Mouse (Mus musculus): ENCODE results near the gene Ang. TPM values are rescaled to one million over a fixed set of nuclear protein-coding genes. Genes with fewer than 3 reads are reported as not detected.

Ang gene
- 1 to 10 TPM; 5.5 to 5.8 TPM for total RNA-seq (2021)
- long read RNA-seq, experiment 1, partial matches to known transcripts, result 0 of 2 reads
- long read RNA-seq, experiment 1, other reads (novel, unspliced or antisense), result 1 of 2 reads
- long read RNA-seq, experiment 2, partial matches to known transcripts, result 0 of 2 reads
- long read RNA-seq, experiment 2, other reads (novel, unspliced or antisense), result 0 of 2 reads

GRCm38 (mm10) chr14:51090921-51091900 lies at the start of gene Ang, which contains the start of gene Rnase4:
Ang (plus strand) TSS chr14:51091150.
Rnase4 (plus strand) TSS chr14:51091077.
- peak; percentile 31 to 44 for DNase-seq

GRCm38 (mm10) chr14:51041769-51042168 lies 49.2 kb upstream of the Ang start, which contains the start of gene Rnase9:
Rnase9 (minus strand) TSS chr14:51041869.
- no peak for DNase-seq

- no peak for DNase-seq
These were observed 43.1 kb upstream of the Ang start for GRCm38 (mm10) chr14:51047846-51048245.

DNA sequence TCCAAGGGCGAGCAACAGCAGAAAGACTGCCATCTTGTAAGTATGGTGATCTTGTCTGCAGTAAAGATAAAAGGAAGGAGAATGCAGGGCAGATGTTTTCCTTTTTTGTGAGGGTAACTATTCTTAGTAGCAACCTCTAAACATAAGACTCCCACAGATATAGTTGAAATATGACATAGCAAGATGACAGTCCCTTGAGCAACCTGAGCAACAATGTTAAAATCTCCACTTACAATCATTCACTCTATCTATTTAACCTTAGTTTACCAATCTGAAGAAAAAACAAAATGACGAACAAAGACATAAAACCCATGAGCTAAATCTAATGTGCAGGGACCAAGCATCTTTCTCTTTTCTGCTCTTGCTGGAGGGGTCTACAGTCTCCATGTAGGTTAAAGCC lies 40.9 kb upstream of the Ang start, which contains the start of gene Rnase11:
Rnase11 (minus strand) TSS at position 101 of the 400 bp plus-strand sequence.
- DNase-seq, result no peak

GRCm38 (mm10) chr14:51051941-51052340 lies 39.0 kb upstream of the Ang start:
- no peak for DNase-seq

DNA sequence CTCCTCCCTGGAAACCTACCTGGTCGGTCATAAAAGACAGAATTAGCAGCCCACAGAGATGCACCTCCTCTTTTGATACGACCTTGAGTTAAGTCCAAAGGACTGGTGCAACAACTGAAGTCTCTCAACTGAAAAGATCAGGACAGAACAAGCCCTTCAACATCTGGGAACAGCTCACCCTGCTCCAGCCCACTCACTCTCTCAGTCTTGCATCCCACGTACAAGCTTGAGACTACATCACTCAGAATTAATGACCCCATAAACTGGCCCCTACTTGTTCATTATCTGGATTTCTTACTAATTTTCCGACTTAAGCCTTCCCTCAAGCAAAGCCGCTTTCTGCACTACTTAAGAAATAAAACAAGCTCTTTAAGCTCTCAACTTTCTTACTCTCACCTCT lies 37.8 kb upstream of the Ang start:
- DNase-seq, result no peak

- DNase-seq, result no peak
These were observed 36.4 kb upstream of the Ang start for GRCm38 (mm10) chr14:51054243-51055237.

GRCm38 (mm10) chr14:51057401-51057831 lies 33.5 kb upstream of the Ang start, which contains the start of gene Rnase12:
Rnase12 (minus strand) TSS chr14:51057661.
- no peak for DNase-seq

DNA sequence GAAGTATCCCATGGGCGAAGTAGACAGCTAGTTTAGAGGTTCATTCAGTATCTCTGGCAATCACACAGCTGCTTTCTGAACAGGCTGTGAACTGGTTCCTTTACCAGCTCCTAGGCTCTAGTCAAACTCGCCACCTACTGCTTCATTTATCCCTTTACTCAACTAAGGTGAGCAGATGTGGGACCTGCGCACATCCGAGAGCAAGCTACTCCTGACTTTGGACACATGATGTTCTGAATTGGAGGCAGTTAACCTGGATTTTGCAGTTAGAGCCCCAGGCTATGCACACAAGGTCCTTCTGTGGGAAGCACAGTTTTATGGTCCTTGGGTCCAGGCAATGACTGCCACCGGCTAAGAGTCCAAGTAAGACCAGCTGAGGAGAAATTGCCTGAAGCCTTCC lies 30.2 kb upstream of the Ang start:
- DNase-seq, result no peak

GRCm38 (mm10) chr14:51068956-51069355 lies 22.0 kb upstream of the Ang start:
- DNase-seq, result no peak

- peak; percentile 35 to 57 for DNase-seq
These were observed 21.3 kb upstream of the Ang start for GRCm38 (mm10) chr14:51069617-51070016.

DNA sequence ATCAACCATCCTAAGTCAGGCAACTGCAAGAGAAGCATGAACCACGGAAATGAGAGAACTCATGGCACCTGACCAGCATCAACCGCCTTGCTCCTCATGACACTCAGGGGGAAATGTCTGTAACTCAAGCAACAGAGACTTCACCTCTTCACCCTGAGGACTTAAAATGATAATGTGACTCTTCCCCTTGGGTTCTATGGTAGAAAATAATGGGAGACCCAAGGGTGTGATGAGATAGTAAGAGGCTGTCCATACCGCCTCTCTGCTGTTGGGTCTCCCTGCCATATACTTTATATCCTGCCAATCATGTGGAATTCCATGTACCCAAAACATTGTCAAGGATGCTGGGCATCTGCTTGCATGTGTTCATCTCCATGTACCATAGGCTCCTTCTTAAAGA lies 16.6 kb upstream of the Ang start, which contains the start of gene Olfr750:
Olfr750 (minus strand) TSS at position 101 of the 400 bp plus-strand sequence.
- no peak for DNase-seq

GRCm38 (mm10) chr14:51079180-51079579 lies 11.8 kb upstream of the Ang start:
- DNase-seq, result no peak

DNA sequence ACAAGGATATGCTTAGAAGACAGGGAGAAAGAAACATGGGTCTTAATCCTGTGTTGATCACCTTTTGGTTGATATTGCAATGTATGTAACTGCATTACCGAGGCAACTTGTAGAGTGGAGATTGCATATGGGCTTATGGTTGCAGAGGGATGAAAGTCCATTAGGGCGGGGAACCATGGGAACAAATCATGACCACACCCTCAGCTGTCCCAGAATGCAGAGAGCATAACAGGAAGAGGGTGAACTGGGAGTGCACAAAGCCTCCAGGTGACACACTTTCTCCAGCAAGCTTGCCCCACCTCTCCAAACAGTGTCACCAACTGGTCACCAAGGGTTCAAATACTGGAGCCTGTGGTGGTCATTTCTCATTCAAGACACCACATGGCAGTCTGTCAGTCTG lies 9.9 kb upstream of the Ang start:
- no peak for DNase-seq

DNA sequence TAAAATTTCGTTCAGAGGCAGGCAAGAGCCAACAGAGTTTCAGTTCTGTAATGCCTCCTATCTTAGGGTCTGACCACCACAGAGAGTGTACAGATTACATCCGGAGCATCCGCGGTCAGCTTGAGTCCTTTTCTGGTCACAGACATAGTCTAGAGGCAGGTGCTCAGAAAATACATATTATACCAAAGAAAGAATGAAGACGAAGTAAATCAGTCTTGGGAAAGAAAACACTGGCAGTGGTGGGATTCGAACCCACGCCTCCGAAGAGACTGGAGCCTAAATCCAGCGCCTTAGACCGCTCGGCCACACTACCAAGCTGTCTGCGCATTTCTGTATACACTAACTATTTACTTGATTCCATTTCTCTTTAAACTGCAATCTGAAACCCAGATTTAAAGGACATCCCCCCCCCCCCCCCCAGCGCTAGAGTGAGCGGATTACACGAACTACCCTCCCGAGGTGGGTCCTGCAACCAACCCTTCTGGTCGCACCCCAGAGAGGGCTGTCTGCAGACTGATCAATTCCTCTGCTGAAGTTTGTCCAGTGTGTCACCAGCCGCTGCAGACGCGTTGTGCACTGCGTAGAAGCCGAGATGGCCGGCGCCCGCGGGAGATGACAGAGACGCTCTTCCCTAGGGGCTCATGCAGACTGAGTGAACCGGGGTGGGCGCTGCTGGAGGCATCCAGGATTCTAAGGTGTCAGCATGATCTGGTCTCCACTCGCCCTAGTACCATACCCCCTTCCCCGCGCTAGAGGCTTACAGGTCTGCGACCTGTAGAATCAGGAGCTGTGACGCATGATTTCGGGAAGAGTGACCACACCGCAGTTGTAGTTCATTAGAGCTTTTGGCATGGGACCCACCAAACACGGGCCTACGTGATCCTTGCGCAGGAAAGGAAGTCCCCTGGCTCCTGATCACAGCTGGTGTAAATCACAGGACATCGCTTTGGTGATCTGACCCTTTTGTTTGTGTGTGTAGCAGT lies 8.1 kb upstream of the Ang start:
- peak; percentile 73 to 79 for DNase-seq

DNA sequence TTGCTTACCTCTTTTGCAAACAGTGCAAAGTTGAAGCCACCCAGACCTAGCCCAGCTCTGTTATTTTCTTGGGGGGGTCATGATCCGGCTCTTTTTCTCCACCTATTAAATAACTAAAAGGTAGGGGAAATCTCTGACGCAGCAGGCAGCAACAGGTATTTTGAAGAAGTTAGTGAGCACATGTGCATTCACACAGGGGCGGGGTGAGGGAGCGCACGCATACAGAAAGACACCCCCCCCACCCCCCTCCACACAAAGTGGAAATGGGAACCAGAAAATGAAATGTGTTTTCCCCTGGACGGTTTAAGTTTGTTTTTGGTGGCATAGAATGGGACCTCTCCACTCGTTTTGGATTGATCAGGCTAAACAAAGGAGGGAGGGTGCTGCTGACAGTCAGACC lies 7.1 kb upstream of the Ang start:
- DNase-seq, result no peak

DNA sequence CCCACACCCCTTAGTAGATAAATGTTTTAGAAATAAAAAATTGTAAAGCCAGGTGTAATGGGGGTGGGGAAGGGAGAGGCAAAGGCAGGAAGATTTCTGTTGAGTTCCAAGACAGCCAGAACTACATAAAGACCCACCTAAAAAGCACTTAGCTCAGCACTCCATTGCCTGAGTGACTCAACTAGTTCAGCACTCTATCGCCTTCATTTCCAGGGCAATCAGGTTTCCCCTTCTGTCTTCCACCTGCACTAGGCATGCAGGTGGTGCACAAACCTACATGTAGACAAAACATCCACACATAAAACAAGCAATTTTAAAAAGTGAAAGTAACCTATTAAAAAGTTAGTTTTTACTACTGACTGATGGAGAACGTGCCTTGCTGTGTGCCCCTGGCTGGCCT lies 5.9 kb upstream of the Ang start:
- no peak for DNase-seq

- no peak for DNase-seq
These were observed 5.0 kb upstream of the Ang start for GRCm38 (mm10) chr14:51085911-51086310.

GRCm38 (mm10) chr14:51087762-51088161 lies 3.2 kb upstream of the Ang start:
- no peak for DNase-seq

Measured in adrenal gland, postnatal 36 days (tissue).